Mouse (Mus musculus): Measurements from ENCODE around the gene Gan. TPM values are rescaled to one million over a fixed set of nuclear protein-coding genes. Genes with fewer than 3 reads are reported as not detected.
A peak's percentile ranks its signal among the peaks of the same experiment; 100 is the strongest.

Gan gene
- total RNA-seq, 1 experiment from 2014 or later, result 5.4 TPM

GRCm38 (mm10) chr8:117244601-117245000 lies 86.7 kb downstream of the Gan start:
- no peak for ATAC-seq (replicated peaks; ENCODE audit: low read depth, poor library complexity, severe bottlenecking)

DNA sequence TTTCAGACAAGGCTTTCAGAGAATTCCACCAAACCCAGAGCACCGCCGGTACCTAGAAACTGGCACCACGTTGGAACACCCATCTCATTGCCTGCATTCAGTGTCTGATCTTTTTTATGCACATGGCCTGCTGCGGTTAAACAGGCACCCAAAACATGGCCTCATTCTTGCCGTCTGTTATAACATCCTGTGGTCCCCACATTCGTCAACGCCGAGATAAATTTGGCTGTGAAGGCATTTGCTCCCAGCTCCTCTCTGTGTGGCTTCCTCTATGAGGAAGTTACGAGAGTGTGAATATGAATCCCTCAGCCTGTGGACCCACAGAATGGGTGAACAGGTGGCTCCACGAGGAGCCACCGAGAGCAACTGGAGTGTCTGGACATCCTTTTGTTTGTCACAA lies 90.4 kb downstream of the Gan start:
- ATAC-seq (replicated peaks; ENCODE audit: low read depth, poor library complexity, severe bottlenecking), result peak; percentile 74

DNA sequence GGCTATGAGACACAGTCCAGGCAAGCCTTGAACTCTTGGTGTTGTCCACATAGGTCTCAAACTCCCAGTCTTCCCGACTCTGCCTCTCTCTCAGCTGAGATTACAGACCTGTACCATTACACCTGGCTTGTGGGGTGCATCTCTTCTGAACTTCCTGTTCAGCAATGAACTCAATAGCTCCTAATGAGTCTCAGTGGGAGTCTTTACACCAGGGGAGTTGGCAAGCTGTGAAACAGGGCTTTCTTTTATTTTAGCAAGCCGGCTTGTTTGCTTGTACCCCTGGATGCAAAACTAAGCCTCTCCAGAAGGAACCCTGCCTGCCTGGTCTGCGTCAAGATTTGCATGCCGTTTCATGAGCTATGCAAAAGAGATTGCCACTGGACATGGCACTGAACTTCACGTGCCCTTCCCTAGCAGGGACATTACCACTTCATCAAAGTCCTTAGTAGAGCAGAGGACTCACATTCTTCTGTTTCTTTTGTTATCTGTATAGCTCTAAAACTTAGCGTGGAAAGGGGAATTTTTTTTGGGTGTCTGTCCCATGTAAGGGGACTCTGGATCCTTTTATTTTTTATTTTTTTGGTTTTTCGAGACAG lies 93.2 kb downstream of the Gan start:
- no peak for ATAC-seq (replicated peaks; ENCODE audit: low read depth, poor library complexity, severe bottlenecking)

DNA sequence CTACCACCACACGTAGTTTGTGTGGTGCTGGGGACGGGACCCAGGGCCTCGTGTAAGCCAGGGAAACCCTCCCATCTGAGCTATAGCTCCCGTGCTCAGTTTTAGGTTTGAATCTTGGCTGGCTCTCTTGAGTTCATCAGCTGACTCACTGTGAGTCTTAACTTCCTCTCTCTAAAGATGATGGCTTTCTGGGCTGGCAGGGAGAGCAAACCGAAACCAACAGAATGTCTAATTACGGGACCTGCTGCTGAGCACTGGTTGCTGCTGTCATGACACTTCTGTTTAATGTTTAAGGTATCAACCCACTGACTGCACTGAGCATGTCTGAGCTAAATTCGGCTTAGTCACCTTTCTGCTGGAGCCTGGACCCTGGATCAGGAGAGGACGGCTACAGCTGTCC lies 94.7 kb downstream of the Gan start:
- peak; percentile 48 for ATAC-seq (replicated peaks; ENCODE audit: low read depth, poor library complexity, severe bottlenecking)

DNA sequence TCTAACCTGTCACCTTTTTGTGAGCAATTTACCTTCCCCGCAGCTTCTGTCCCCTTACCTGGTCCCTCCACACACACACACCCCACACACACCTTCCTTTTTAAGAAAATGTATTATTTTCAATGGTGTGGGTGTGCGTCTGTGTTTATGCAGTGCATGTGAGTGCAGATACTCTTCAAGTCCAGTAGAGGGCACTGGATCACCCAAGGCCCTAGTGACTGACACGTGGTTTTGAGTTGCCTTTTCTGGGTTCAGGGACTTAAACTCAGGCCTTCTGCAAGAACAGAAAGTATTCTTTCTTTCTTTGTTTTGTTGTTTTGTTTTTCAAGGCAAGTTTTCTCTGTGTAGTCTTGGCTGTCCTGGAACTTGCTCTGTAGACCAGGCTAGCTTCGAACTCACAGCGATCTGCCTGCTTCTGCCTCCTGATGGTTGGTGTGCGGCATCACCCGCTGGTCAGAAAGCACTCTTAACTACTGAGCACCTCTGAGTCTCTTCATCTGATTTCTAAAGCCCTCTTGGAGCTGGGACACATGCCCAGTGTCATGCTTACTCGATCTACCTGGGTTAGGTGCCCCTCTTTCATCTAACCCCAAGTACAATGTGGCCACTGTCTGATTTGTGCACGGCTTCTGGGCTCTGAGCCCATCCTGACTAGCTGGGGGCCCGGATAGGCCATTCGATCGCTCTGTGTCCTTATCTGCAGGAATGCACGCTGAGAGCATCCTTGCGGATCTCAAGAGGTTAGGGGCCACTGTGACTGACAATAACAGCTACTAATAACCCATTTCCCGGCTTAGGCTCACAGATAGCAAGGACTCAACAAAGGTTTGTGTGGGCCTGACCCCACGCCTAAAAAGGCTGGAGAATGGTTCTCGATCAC lies 95.7 kb downstream of the Gan start:
- no peak for ATAC-seq (replicated peaks; ENCODE audit: low read depth, poor library complexity, severe bottlenecking)

GRCm38 (mm10) chr8:117254496-117254895 lies 96.6 kb downstream of the Gan start:
- no peak for ATAC-seq (replicated peaks; ENCODE audit: low read depth, poor library complexity, severe bottlenecking)

DNA sequence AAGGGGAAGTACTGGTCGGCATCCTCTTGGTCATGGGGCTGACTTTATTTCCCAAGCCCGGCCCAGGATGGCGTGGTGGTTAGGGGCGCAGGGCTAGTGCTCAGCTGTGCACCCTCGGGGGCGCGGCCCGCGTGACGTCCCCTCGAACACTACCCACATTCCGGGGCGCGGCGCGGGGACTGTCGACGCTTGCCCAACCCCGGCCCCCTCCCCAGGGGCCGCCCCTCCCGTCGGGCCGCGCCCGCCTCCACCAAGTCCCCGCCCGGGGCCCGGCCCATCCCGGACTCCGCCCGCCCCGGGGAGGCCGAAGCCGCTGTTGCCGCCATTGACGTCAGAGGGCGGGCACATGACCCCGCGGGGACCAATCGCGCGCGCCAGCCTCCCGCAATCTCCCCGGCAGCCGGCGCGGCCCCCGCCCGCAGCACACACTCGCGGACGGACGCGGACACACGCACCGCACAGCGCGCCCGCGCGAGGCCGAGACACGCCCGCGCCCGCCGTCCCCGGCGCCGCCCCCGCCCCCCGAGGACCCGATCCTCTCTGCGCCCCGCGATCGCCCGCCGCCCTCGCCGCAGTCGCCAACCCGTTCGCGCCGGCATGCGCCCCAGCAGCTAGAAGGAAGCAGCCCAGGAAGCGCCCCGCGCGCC lies 98.5 kb downstream of the Gan start:
- peak; percentile 53 for ATAC-seq (replicated peaks; ENCODE audit: low read depth, poor library complexity, severe bottlenecking)

GRCm38 (mm10) chr8:117257029-117257820 lies 99.3 kb downstream of the Gan start, which contains the start of gene Cmip:
TSS of gene Cmip (plus strand) at chr8:117257064.
- no peak for ATAC-seq (replicated peaks; ENCODE audit: low read depth, poor library complexity, severe bottlenecking)

GRCm38 (mm10) chr8:117257821-117258575 lies 100.1 kb downstream of the Gan start:
- ATAC-seq (replicated peaks; ENCODE audit: low read depth, poor library complexity, severe bottlenecking), result peak; percentile 20

- no peak for ATAC-seq (replicated peaks; ENCODE audit: low read depth, poor library complexity, severe bottlenecking)
These were observed 100.7 kb downstream of the Gan start for GRCm38 (mm10) chr8:117258576-117259040.

DNA sequence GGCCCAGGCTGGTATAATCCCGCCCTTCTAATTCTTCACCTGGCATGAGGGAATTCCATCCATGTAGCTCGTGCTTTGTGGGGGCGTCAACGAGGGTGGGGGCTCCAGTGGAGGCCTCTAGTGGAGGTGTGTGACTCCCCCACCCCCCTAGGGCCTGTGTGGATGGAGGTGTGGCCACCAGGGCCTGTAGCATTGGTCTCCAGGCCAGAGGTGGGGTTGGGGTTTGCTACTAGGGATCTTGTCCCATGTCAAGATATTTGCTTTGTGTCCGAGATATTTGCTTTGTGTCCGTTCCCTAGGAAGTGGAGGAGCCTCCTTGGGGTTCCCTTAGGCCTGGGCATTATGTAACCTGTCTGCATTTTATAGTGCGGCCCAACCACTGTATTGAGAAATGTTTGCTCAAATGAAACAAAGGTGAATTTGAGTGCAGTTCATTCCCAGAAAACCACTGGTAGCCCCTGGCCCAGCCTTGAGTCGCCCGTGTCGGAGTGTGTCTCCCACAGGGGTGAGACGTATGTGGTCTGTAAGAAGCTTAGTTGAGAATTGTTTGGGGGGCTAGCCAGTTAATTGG lies 101.6 kb downstream of the Gan start:
- ATAC-seq (replicated peaks; ENCODE audit: low read depth, poor library complexity, severe bottlenecking), result no peak

- no peak for ATAC-seq (replicated peaks; ENCODE audit: low read depth, poor library complexity, severe bottlenecking)
These were observed 102.4 kb downstream of the Gan start for GRCm38 (mm10) chr8:117260234-117260929.

DNA sequence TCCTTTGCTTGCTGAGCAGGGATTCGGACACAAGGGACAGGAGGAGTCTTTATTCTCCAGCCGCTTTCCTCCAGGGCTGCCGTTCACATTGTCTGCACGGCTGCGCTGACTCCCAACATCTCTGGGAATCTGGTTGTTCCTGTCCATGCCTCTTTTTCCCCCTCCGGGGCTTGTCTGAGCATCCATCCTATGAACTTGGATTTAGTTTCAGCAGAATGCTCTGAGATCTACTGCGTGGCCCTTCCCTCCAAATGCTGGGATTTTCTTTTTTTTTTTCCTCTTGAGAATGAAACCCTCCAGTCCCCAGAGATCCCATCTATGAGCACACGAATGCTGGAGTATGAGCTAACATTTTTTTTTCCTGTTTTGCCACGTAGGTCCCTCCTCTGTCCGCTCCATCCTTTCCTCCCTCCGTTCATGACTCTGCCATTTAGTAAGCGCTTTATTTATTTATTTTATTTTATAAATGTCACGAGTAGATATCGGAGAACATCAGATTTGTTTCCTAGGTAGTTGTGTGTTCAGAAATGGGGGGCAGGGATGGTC lies 103.1 kb downstream of the Gan start:
- no peak for ATAC-seq (replicated peaks; ENCODE audit: low read depth, poor library complexity, severe bottlenecking)

GRCm38 (mm10) chr8:117261702-117262101 lies 103.8 kb downstream of the Gan start:
- no peak for ATAC-seq (replicated peaks; ENCODE audit: low read depth, poor library complexity, severe bottlenecking)

DNA sequence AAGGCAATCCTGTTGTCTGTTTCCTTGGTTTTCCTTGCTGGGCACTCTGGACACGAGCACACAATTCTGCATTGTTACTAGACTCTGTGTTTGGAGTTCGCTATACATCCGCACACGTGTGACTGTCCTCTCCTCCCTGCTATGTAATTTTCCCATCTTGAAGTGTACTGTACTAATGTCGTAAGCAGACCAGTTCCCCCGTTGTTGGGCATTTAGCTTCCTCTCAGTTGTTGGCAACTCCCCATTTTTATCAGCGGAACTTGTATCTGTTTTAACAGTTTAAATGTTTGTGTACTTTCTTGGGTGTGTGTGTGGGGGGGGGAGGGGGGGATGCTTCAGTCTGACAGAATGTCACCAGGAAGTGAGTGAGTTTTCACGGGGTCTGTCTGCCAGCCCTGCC lies 104.8 kb downstream of the Gan start:
- ATAC-seq (replicated peaks; ENCODE audit: low read depth, poor library complexity, severe bottlenecking), result peak; percentile 30

DNA sequence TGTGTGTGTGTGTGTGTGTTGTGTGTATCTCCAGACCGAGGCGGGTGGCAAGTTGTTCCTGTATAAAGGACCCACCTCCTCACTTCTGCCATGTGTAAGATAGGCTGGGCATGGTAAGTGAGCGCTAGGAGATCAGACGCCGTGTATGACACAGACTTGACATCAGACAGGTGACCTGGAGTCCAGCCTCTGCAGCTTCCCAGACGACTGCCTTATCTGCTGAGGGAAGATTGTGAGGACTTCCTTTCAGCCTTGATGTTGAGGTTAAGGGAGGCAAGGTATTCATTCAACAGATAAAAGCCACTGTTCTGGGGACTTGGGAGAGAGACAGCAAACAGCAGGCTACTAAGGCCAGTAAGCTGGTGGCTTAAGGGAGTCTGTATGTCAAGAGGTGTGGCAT lies 105.5 kb downstream of the Gan start:
- ATAC-seq (replicated peaks; ENCODE audit: low read depth, poor library complexity, severe bottlenecking), result peak; percentile 45

GRCm38 (mm10) chr8:117265079-117265478 lies 107.1 kb downstream of the Gan start:
- no peak for ATAC-seq (replicated peaks; ENCODE audit: low read depth, poor library complexity, severe bottlenecking)
